Mouse (Mus musculus) T-helper 17 cell (primary cell): Measurements from ENCODE around the gene Cideb.

Experiments used
- in situ Hi-C, 2 experiments: fragments of 300-600 bp; cut with MboI, MseI; formaldehyde crosslinking; loops; 1 replicate in 1 of 2; 2 replicates in 1 of 2; pipeline ENCODE4 v1.15.1; 2025; ENCODE audit warnings: high pct_unique_total_duplicates in 2 of 2

Gene Cideb

GRCm38 (mm10) chr14:55723433-55723832, 34.8 kb downstream of the Cideb start:
- in situ Hi-C loops, result loop anchor here in 1 of 2 experiments (5.0 kb wide), 1 partner anchor 86 kb away; the partner anchor contains the start of genes Gm49378 and Ipo4

DNA sequence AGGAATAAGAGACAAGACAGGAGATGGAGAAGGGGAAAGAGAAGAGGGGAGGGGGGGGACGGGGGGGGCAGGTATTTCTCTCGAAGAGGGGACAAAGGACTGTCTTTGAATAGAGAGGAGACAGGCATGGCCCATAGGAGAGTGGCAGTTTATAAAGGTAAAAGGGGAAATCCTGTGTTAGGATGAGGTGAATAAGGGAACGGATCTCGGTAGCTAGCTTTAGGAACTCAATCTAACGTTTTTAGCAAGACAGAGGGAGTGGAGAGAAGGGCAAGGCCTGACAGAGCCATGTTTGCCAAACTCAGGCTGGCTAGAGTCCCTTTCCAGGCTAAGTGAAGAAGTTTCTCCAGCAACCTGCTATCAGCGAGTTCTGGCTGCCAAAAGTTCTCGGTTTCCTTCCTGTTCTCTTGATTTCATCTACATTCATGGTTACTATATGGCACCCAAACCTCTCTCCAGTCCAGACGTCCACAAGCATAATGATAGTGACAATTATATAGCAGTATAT, 35.8 kb downstream of the Cideb start:
- in situ Hi-C loops, result loop anchor here in 1 of 2 experiments (5.0 kb wide), 1 partner anchor 85 kb away; the partner anchor contains the start of genes Gm49378 and Ipo4

GRCm38 (mm10) chr14:55721700-55722437, 36.4 kb downstream of the Cideb start, which contains the start of gene Rabggta:
Gene Rabggta, minus strand, starts transcription at chr14:55722263.
- in situ Hi-C loops, result loop anchor here in 1 of 2 experiments (5.0 kb wide), 1 partner anchor 85 kb away; the partner anchor contains the start of genes Gm49378 and Ipo4

DNA sequence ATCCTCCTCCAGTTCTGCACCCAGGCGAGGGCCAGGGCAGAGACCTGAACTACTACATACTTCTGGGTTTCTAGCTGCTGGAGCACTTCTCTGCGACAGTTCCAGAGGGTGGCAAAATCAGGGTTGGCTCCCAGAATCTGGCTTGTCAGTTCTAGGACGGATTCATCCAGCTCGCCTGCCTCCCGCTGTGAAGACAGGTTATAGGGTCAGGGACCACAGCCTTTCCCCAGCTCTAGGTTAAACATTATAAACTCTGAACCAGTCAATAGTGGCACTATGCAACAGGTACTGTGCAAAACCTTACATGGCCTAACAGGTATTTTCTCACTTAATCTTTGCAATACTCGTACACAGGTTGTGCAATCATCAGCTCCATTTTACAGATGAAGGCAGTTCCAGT, 37.2 kb downstream of the Cideb start:
- in situ Hi-C loops, result loop anchor here in 1 of 2 experiments (5.0 kb wide), 1 partner anchor 84 kb away; the partner anchor contains the start of genes Gm49378 and Ipo4

GRCm38 (mm10) chr14:55720666-55721065, 37.6 kb downstream of the Cideb start:
- in situ Hi-C loops, result loop anchor here in 1 of 2 experiments (5.0 kb wide), 1 partner anchor 83 kb away; the partner anchor contains the start of genes Gm49378 and Ipo4

DNA sequence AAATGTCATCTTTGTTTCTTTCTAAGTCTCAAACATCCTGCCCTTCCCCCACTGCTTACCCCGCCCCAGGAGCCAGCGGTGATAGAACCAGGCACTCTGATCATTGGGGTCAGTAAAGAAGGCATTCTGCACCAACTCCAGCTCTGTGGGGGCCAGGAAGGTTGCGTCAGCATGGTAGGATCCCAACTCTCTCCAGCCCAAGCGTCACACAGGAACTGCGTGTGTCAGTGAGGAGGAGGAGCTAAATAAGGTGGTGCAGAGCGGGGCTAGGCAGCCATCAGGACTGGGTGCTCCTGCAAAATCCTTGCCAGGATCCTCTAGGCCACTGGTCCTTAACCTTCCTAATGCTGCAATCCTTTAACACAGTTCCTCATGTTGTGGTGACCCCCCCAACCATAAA, 38.5 kb downstream of the Cideb start:
- in situ Hi-C loops, result loop anchor here in 1 of 2 experiments (5.0 kb wide), 1 partner anchor 82 kb away; the partner anchor contains the start of genes Gm49378 and Ipo4

DNA sequence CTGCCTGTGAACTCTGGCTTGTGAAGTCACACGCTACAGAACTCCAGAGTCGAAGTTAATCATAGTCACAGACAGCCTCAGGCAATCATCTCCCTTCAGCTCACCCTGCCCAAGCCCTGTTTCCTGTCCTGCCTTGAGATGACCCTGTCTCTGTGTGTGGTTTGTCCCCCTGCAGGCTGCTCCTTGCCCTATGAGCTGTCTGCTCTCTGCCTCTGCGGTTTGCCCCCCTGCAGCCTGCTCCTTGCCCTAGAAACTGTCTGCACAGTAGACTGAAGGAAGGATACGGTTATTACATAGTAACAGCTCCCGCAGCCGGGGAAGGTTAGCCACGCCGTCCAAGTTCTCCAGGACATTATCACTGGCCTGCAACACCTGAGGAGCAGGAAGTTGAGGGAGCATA, 41.4 kb downstream of the Cideb start:
- in situ Hi-C loops, result no loop called here

GRCm38 (mm10) chr14:55716271-55716670, 42.0 kb downstream of the Cideb start:
- in situ Hi-C loops, result no loop called here

GRCm38 (mm10) chr14:55714893-55715292, 43.4 kb downstream of the Cideb start:
- in situ Hi-C loops, result no loop called here

GRCm38 (mm10) chr14:55713729-55714122, 44.5 kb downstream of the Cideb start, which contains the start of gene Tgm1:
Gene Tgm1, minus strand, starts transcription at chr14:55713926.
- in situ Hi-C loops, result no loop called here

DNA sequence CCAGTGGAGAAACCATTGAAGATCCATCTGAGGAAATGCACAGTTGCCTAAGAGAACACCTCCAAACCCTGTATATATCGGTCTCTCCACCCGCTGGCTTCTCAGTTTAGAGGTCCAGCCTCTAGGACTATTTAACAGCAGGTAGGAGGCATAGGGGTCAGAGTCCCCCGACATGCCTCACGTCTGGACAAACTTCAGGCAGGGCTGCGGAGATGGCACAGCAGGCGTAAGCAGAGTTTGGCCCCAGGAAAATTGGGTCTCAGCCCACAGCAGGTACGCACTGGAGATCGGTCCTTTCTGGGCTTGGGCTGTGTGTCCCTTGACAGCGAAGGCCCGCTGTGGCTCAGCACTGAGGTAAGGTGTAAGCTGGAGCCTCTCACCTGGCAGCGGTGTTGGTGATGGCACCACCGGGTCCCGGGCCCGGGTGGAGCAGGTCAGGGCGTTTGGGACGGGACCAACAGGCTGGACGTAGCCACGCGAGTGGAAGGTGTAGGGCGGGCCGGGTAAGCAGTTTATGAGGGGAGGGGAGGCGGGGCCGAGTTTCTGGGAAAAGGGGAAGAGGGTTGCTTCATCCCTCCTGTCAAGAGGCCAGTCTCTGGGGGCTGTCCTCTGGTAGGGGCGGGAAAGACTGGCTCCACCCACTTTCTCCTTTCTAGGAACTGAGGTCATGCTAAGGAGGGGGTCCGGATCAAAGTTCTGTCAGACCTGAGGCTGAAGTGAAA, 45.1 kb downstream of the Cideb start:
- in situ Hi-C loops, result no loop called here

DNA sequence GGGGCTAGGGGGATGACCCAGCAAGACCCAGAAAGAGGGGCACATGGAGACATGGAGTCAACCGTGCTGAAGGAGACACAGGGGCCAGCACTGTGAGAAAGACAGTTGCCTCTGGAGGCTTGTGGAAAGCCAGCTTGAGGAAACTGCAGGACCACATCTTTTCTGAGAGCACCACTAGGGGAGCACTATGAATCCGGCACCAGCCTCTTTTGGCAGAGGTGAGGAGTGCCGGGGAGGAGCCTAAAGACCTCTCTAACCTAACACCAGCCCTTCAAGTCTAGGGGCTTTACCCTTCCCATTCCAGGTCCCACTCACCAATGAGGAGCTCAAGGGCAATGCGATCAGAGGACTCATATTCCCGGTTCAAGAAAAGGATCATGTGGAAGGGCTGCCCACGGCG, 46.5 kb downstream of the Cideb start:
- in situ Hi-C loops, result no loop called here

DNA sequence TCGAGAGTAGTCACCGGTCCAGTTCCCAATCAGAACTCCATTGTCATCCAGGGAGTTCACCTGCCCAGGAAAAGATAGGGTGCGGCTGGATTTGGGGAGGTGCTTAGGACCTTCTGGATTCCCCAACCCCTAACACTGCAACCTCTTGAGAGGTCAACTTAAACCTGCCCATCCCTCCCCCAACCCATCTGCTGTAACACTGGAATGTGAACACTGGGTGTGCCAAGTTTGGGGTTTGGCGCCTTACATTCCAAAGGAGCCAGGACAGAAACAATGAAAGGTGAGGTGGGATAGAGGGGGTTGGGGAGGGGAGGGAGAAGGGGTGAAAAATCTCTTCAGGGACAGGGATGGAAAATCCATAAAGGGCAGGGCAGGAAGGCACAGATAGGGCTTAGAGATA, 48.7 kb downstream of the Cideb start:
- in situ Hi-C loops, result no loop called here

DNA sequence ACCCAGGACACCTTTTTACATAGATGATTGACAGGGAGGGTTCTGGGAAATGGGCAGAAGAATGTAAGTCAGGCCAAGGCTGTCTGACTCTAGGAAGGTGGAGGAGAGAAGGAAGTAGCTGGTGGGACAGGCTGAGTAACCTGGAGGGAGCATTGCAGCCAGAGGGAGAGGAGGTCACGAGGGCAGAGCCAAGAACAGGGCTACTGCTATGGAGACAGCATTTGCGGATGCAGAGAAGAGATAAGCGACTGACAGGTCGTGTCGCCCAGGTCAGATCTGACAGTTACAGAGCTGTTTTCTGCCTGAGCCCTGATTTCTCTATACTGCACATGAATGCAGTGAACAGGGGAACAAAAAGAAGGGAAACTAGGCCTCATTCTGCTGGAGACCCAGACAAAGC, 50.9 kb downstream of the Cideb start:
- in situ Hi-C loops, result no loop called here

DNA sequence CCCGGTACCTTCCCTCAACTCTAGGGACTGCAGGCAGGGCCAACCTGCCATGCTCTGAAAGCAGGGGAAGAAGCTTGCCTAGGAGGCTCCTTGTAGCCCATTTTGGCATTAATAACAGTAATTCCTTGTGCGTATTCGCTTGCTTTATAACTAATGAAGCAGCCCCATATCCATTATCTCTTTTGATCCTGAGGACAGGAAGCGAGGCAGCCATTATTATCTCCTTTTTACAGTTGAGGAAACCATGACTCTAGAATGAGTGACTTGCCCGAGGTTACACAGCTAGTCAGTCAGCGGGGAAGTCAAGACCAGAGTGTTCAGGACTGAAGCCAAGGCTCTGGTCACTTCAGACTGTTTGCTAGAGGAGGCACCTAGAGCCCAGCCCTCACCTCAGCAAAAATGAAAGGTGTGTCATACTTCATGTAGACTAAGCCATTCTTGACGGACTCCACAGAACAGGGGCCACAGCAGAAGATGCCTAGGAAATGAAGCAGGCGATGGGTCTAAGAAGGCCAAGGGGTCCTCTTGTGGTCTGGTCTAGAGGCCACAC, 52.1 kb downstream of the Cideb start:
- in situ Hi-C loops, result no loop called here
